Mouse (Mus musculus) liver, postnatal 0 days (tissue): ENCODE measurements around the gene Aurkb.

Source experiments
- CTCF ChIP-seq: sonication (generic); IDR thresholded peaks from 2 replicates; pipeline ENCODE4 v1.5.1; 2016; ENCODE audit warnings: antibody characterized with exemption, low read depth
- EP300 ChIP-seq: IDR thresholded peaks from 2 replicates; pipeline ENCODE4 v1.6.1; 2016; ENCODE audit warnings: antibody characterized with exemption, low read depth, mild to moderate bottlenecking

- TF ChIP-seq CTCF: no peak
- 0 out of 2 replicates have a peak, but pooled peaks have one; percentile 42 for TF ChIP-seq EP300
Observed at GRCm38 (mm10) chr11:69037231-69038061, 8.0 kb upstream of the Aurkb start.
